Mouse (Mus musculus): Measurements from ENCODE around the gene Olfr129. TPM values are rescaled to one million over a fixed set of nuclear protein-coding genes. Genes with fewer than 3 reads are reported as not detected.

Gene Olfr129
- not detected in 2 replicates for polyA plus RNA-seq (2014; fragmentation: Nextera tagmentation; extraction: Ambion mirVana)

GRCm38 (mm10) chr17:38059979-38060378 lies at the start of gene Olfr129:
Gene Olfr129, minus strand, starts transcription at chr17:38060079.
- 63% methylated on average over 1 of the region's 1 CpGs for WGBS
- no peak for ATAC-seq (ENCODE audit: low FRiP score, low TSS enrichment)

DNA sequence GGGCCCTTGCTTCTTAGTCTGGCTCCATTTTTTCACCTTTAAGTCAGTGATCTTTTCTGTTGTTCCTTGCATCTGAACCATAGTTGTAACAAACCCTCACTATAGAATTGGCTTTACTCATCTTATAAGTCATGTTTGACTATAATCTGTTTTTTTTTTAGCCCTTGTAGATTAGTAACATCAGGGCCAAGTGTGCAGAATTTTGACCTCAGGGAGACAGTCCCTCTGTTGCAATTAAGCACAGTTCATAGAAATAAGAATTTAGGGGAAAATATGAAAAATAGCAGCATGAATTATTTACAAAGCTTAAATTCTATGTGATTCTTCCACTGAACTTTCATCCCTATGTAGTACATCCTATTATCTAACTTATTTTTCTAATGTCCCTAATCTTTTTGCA lies 28.7 kb upstream of the Olfr129 start, which contains the start of gene Olfr131:
Gene Olfr131, minus strand, starts transcription at position 101 of the 400 bp plus-strand sequence.
- no peaks in the 10 kb centered on the region for H3K36me3 ChIP-seq (ENCODE audit: control insufficient read depth, insufficient read depth, low read length)
- no peak within 1 kb of the TSS for H3K4me2 ChIP-seq (ENCODE audit: low read length)
- ATAC-seq (ENCODE audit: low FRiP score, low TSS enrichment) (no peak), DNase-seq (no peak)
- H3K9me3 ChIP-seq (ENCODE audit: control insufficient read depth, low read length), result no peaks in the 10 kb centered on the region
- H3K4me1 ChIP-seq (ENCODE audit: control insufficient read depth, insufficient read depth, low read length), result no peaks in the 10 kb centered on the region
- H3K27ac ChIP-seq (replicated peaks; ENCODE audit: low read depth, low read length), result no peak within 1 kb of the TSS
- H3K9ac ChIP-seq (replicated peaks; ENCODE audit: low read length), result no peak within 1 kb of the TSS
- H3K27me3 ChIP-seq (ENCODE audit: control insufficient read depth, insufficient read depth, low read length), result no peaks in the 10 kb centered on the region
- H3K4me3 ChIP-seq (replicated peaks; ENCODE audit: low read depth, low read length), result no peak within 1 kb of the TSS

More at GRCm38 (mm10) chr17:38059979-38060378, at the start of gene Olfr129:
- Histone ChIP-seq H3K4me3 (replicated peaks; ENCODE audit: low read depth, low read length) (no peak within 1 kb of the TSS), H3K9ac (replicated peaks; ENCODE audit: low read length) (no peak within 1 kb of the TSS), H3K27ac (replicated peaks; ENCODE audit: low read depth, low read length) (no peak within 1 kb of the TSS), H3K9me3 (ENCODE audit: control insufficient read depth, low read length) (no peaks in the 10 kb centered on the region), H3K4me1 (ENCODE audit: control insufficient read depth, insufficient read depth, low read length) (no peaks in the 10 kb centered on the region), H3K36me3 (ENCODE audit: control insufficient read depth, insufficient read depth, low read length) (no peaks in the 10 kb centered on the region), H3K4me2 (ENCODE audit: low read length) (no peak within 1 kb of the TSS), H3K27me3 (ENCODE audit: control insufficient read depth, insufficient read depth, low read length) (no peaks in the 10 kb centered on the region)
- no peak for DNase-seq

GRCm38 (mm10) chr17:38082364-38082763 lies 22.5 kb upstream of the Olfr129 start:
- 90% methylated on average over 4 of the region's 4 CpGs for WGBS

GRCm38 (mm10) chr17:38063621-38064020 lies 3.7 kb upstream of the Olfr129 start, which contains the start of gene Olfr130:
Gene Olfr130, plus strand, starts transcription at chr17:38063921.
- H3K36me3 ChIP-seq (ENCODE audit: control insufficient read depth, insufficient read depth, low read length), result no peaks in the 10 kb centered on the region
- 94% methylated on average over 1 of the region's 1 CpGs for WGBS
- no peak for ATAC-seq (ENCODE audit: low FRiP score, low TSS enrichment)

More at GRCm38 (mm10) chr17:38082364-38082763, 22.5 kb upstream of the Olfr129 start:
- Histone ChIP-seq H3K9ac (replicated peaks; ENCODE audit: low read length) (no peak overlapping the region), H3K9me3 (ENCODE audit: control insufficient read depth, low read length) (no peaks in the 10 kb centered on the region), H3K4me3 (replicated peaks; ENCODE audit: low read depth, low read length) (no peak overlapping the region), H3K27ac (replicated peaks; ENCODE audit: low read depth, low read length) (no peak overlapping the region), H3K4me2 (ENCODE audit: low read length) (no peak overlapping the region), H3K27me3 (ENCODE audit: control insufficient read depth, insufficient read depth, low read length) (no peaks in the 10 kb centered on the region), H3K4me1 (ENCODE audit: control insufficient read depth, insufficient read depth, low read length) (no peaks in the 10 kb centered on the region), H3K36me3 (ENCODE audit: control insufficient read depth, insufficient read depth, low read length) (no peaks in the 10 kb centered on the region)
- no peak for ATAC-seq (ENCODE audit: low FRiP score, low TSS enrichment)
- DNase-seq, result no peak

GRCm38 (mm10) chr17:38026297-38026696 lies 33.6 kb downstream of the Olfr129 start:
- Histone ChIP-seq H3K36me3 (ENCODE audit: control insufficient read depth, insufficient read depth, low read length) (no peaks in the 10 kb centered on the region), H3K4me1 (ENCODE audit: control insufficient read depth, insufficient read depth, low read length) (no peaks in the 10 kb centered on the region), H3K4me3 (replicated peaks; ENCODE audit: low read depth, low read length) (no peak overlapping the region), H3K27me3 (ENCODE audit: control insufficient read depth, insufficient read depth, low read length) (no peaks in the 10 kb centered on the region), H3K9ac (replicated peaks; ENCODE audit: low read length) (no peak overlapping the region), H3K9me3 (ENCODE audit: control insufficient read depth, low read length) (no peaks in the 10 kb centered on the region), H3K27ac (replicated peaks; ENCODE audit: low read depth, low read length) (no peak overlapping the region), H3K4me2 (ENCODE audit: low read length) (no peak overlapping the region)
- 19% methylated on average over 5 of the region's 5 CpGs for WGBS
- DNase-seq (no peak), ATAC-seq (ENCODE audit: low FRiP score, low TSS enrichment) (no peak)

More at GRCm38 (mm10) chr17:38063621-38064020, 3.7 kb upstream of the Olfr129 start, which contains the start of gene Olfr130:
- H3K4me3 ChIP-seq (replicated peaks; ENCODE audit: low read depth, low read length), result no peak within 1 kb of the TSS
- H3K27ac ChIP-seq (replicated peaks; ENCODE audit: low read depth, low read length), result no peak within 1 kb of the TSS
- H3K4me2 ChIP-seq (ENCODE audit: low read length), result no peak within 1 kb of the TSS
- no peak for DNase-seq
- H3K4me1 ChIP-seq (ENCODE audit: control insufficient read depth, insufficient read depth, low read length), result no peaks in the 10 kb centered on the region
- H3K27me3 ChIP-seq (ENCODE audit: control insufficient read depth, insufficient read depth, low read length), result no peaks in the 10 kb centered on the region
- no peak within 1 kb of the TSS for H3K9ac ChIP-seq (replicated peaks; ENCODE audit: low read length)
- H3K9me3 ChIP-seq (ENCODE audit: control insufficient read depth, low read length), result no peaks in the 10 kb centered on the region

GRCm38 (mm10) chr17:38016341-38016740 lies 43.5 kb downstream of the Olfr129 start:
- WGBS, result 81% methylated on average over 2 of the region's 2 CpGs
- Histone ChIP-seq H3K9me3 (ENCODE audit: control insufficient read depth, low read length) (0 out of 2 replicates have a peak, but pooled peaks cover under 1% of the 10 kb centered on the region), H3K27ac (replicated peaks; ENCODE audit: low read depth, low read length) (no peak overlapping the region)

GRCm38 (mm10) chr17:38004996-38005395 lies 54.9 kb downstream of the Olfr129 start:
- DNase-seq, result no peak

More at GRCm38 (mm10) chr17:38016341-38016740, 43.5 kb downstream of the Olfr129 start:
- Histone ChIP-seq H3K4me3 (replicated peaks; ENCODE audit: low read depth, low read length) (no peak overlapping the region), H3K27me3 (ENCODE audit: control insufficient read depth, insufficient read depth, low read length) (no peaks in the 10 kb centered on the region), H3K4me2 (ENCODE audit: low read length) (no peak overlapping the region), H3K9ac (replicated peaks; ENCODE audit: low read length) (no peak overlapping the region), H3K36me3 (ENCODE audit: control insufficient read depth, insufficient read depth, low read length) (no peaks in the 10 kb centered on the region), H3K4me1 (ENCODE audit: control insufficient read depth, insufficient read depth, low read length) (no peaks in the 10 kb centered on the region)
- no peak for DNase-seq
- ATAC-seq (ENCODE audit: low FRiP score, low TSS enrichment), result no peak

More at GRCm38 (mm10) chr17:38004996-38005395, 54.9 kb downstream of the Olfr129 start:
- Histone ChIP-seq H3K4me3 (replicated peaks; ENCODE audit: low read depth, low read length) (no peak overlapping the region), H3K4me1 (ENCODE audit: control insufficient read depth, insufficient read depth, low read length) (no peaks in the 10 kb centered on the region), H3K36me3 (ENCODE audit: control insufficient read depth, insufficient read depth, low read length) (no peaks in the 10 kb centered on the region), H3K4me2 (ENCODE audit: low read length) (no peak overlapping the region), H3K27ac (replicated peaks; ENCODE audit: low read depth, low read length) (no peak overlapping the region), H3K27me3 (ENCODE audit: control insufficient read depth, insufficient read depth, low read length) (no peaks in the 10 kb centered on the region), H3K9ac (replicated peaks; ENCODE audit: low read length) (no peak overlapping the region), H3K9me3 (ENCODE audit: control insufficient read depth, low read length) (no peaks in the 10 kb centered on the region)
- ATAC-seq (ENCODE audit: low FRiP score, low TSS enrichment), result no peak
- 66% methylated on average over 2 of the region's 2 CpGs for WGBS

Other genes with a start within 250 kb of the Olfr129 start
- gene Olfr125, start 227.1 kb downstream of the Olfr129 start, polyA plus RNA-seq (2014; fragmentation: Nextera tagmentation; extraction: Ambion mirVana), result not detected in 2 replicates
- not detected in 2 replicates for gene Olfr126, start 212.6 kb downstream of the Olfr129 start, polyA plus RNA-seq (2014; fragmentation: Nextera tagmentation; extraction: Ambion mirVana)
- gene Olfr127, start 159.6 kb downstream of the Olfr129 start, polyA plus RNA-seq (2014; fragmentation: Nextera tagmentation; extraction: Ambion mirVana), result not detected in 2 replicates
- not detected in 2 replicates for gene Olfr128, start 139.5 kb downstream of the Olfr129 start, polyA plus RNA-seq (2014; fragmentation: Nextera tagmentation; extraction: Ambion mirVana)
- not detected in 2 replicates for gene Olfr761, start 107.0 kb downstream of the Olfr129 start, polyA plus RNA-seq (2014; fragmentation: Nextera tagmentation; extraction: Ambion mirVana)
- not detected in 2 replicates for gene Olfr130, start 3.8 kb upstream of the Olfr129 start, polyA plus RNA-seq (2014; fragmentation: Nextera tagmentation; extraction: Ambion mirVana)
- not detected in 2 replicates for gene Olfr131, start 28.6 kb upstream of the Olfr129 start, polyA plus RNA-seq (2014; fragmentation: Nextera tagmentation; extraction: Ambion mirVana)
- gene Olfr132, start 74.4 kb upstream of the Olfr129 start, polyA plus RNA-seq (2014; fragmentation: Nextera tagmentation; extraction: Ambion mirVana), result not detected in 2 replicates
- not detected in 2 replicates for gene Olfr133, start 85.2 kb upstream of the Olfr129 start, polyA plus RNA-seq (2014; fragmentation: Nextera tagmentation; extraction: Ambion mirVana)
- gene Olfr134, start 111.3 kb upstream of the Olfr129 start, polyA plus RNA-seq (2014; fragmentation: Nextera tagmentation; extraction: Ambion mirVana), result not detected in 2 replicates
- not detected in 2 replicates for gene Olfr135, start 144.3 kb upstream of the Olfr129 start, polyA plus RNA-seq (2014; fragmentation: Nextera tagmentation; extraction: Ambion mirVana)
- gene Olfr138, start 201.0 kb upstream of the Olfr129 start, polyA plus RNA-seq (2014; fragmentation: Nextera tagmentation; extraction: Ambion mirVana), result not detected in 2 replicates
- gene Olfr137, start 247.5 kb upstream of the Olfr129 start, polyA plus RNA-seq (2014; fragmentation: Nextera tagmentation; extraction: Ambion mirVana), result not detected in 2 replicates

Data from midbrain, embryonic 14.5 days (tissue).